Mouse (Mus musculus) heart, adult 2 months (tissue): ENCODE results near the gene Stac2. TPM values are rescaled to one million over a fixed set of nuclear protein-coding genes. Genes with fewer than 3 reads are reported as not detected.

Experiments
- DNase-seq, 2 experiments: peaks; one replicate each; pipeline ENCODE4 v3.0.0; 2021
- H3K27ac ChIP-seq: fragments of 200-600 bp; 2 replicates; pipeline ENCODE4 v1.8.1; 2022
- H3K27me3 ChIP-seq: fragments of 200-500 bp; 2 replicates; pipeline ENCODE4 v1.6.1; 2012; ENCODE audit warnings: mild to moderate bottlenecking, low read length, inconsistent platforms, mixed read lengths; ENCODE audit not compliant: control insufficient read depth, insufficient read depth
- H3K36me3 ChIP-seq: fragments of 200-500 bp; 2 replicates; pipeline ENCODE4 v1.6.1; 2012; ENCODE audit warnings: low read length, inconsistent platforms; ENCODE audit not compliant: control insufficient read depth, insufficient read depth
- H3K4me1 ChIP-seq: fragments of 200-500 bp; 2 replicates; pipeline ENCODE4 v1.6.1; 2011; ENCODE audit warnings: low read length; ENCODE audit not compliant: control insufficient read depth, insufficient read depth
- H3K4me3 ChIP-seq: fragments of 200-600 bp; 2 replicates; pipeline ENCODE4 v1.8.1; 2022
- H3K79me2 ChIP-seq: fragments of 200-500 bp; replicated peaks from 2 replicates; pipeline ENCODE4 v1.6.1; 2012; ENCODE audit warnings: mild to moderate bottlenecking, inconsistent platforms, low read length, moderate library complexity, mixed read lengths; ENCODE audit not compliant: control insufficient read depth, insufficient read depth
- H3K9ac ChIP-seq: fragments of 200-500 bp; 2 replicates; pipeline ENCODE4 v1.6.1; 2012; ENCODE audit warnings: low read depth, mild to moderate bottlenecking, control low read depth, inconsistent platforms, low read length, mixed read lengths
- CTCF ChIP-seq: fragments of 200-600 bp; IDR thresholded peaks from 2 replicates; pipeline ENCODE4 v1.8.1; 2022; ENCODE audit warnings: antibody characterized with exemption, mild to moderate bottlenecking, moderate library complexity
- EP300 ChIP-seq: fragments of 200-500 bp; IDR thresholded peaks from 2 replicates; pipeline ENCODE4 v1.6.1; 2011; ENCODE audit warnings: low read depth, low read length, control low read depth; ENCODE audit not compliant: insufficient read depth
- POLR2A ChIP-seq: fragments of 200-500 bp; IDR thresholded peaks from 2 replicates; pipeline ENCODE4 v1.6.1; 2011; ENCODE audit warnings: mild to moderate bottlenecking, low read depth, low read length, control low read depth; ENCODE audit not compliant: insufficient read depth
- WGBS: fragments of 180-500 bp; shearing (Covaris S2); methylation state at CpG from one replicate; pipeline ENCODE4 v1.1.7; 2018; 5-methylcytosine and 5-hydroxymethylcytosine counted together
- intact Hi-C: fragments of 180-260 bp; cut with DNase I; formaldehyde crosslinking; loops from one replicate; pipeline ENCODE4 v1.15.1; 2025
- polyA plus RNA-seq: library from polyadenylated mRNA; depleted of rRNA; stranded (reverse); fragments of >200 nt; gene quantifications from 2 replicates; pipeline ENCODE4 v1.2.3, GENCODE M21; 2012
- total RNA-seq, 2 experiments: library from RNA; stranded (reverse); gene quantifications; 2 replicates each; pipeline ENCODE4 v1.2.3; 2021

Stac2 gene
- total and polyA plus RNA-seq, 3 experiments = 0.10 to 0.35 (median 0.20) TPM

DNA sequence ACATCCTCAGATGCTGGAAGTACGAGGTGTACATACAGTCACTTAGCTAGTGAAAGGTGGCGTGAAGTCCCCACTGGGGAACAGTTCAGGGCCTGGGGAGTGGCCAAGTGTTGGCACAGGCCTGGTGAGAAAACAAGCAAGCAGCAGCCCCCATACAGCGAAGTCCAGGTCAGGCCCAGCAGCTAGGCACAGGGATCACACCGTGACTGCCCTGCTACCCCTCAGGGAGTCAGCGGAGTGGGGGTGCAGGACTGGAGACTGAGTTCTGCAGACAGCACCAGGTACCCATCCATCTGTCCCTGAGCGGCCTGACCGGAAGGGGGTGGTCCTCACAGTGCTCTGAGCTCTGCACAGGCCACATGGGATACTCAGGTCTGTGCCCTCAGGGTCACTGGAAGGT, 29.5 kb upstream of the Stac2 start:
- 79% methylated on average over 7 of the region's 7 CpGs for WGBS
- no peak overlapping the region for H3K4me3 ChIP-seq
- no peaks in the 10 kb centered on the region for H3K36me3 ChIP-seq
- no peak overlapping the region for H3K9ac ChIP-seq
- H3K4me1 ChIP-seq = no peaks in the 10 kb centered on the region
- no peaks in the 10 kb centered on the region for H3K27me3 ChIP-seq
- intact Hi-C loops = no loop called here
- no peaks in the 10 kb centered on the region for H3K79me2 ChIP-seq
- H3K27ac ChIP-seq = no peak overlapping the region
- no peak for DNase-seq
- TF ChIP-seq POLR2A = no peak
- no peak for TF ChIP-seq EP300
- no peak for TF ChIP-seq CTCF

DNA sequence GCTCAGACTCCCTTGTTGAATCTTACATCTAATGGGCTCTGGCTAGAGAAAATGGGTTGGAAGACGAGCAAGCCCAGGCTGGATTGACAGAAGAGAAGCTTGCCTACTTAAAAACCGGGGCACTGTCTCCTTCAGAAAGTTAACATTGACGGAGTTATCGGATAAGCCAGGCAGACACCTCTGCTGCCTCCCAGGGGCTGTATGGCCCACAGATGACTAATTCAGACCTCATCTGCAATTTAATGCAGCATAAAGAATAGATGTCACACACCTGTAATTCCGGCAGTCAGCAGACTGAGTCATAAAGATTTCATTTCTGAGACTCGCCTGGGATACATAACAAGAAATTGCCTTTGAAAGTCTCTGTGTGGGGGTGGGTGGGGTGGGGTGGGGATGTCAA, 27.2 kb upstream of the Stac2 start:
- no peak for DNase-seq
- Histone ChIP-seq H3K9ac (no peak overlapping the region), H3K79me2 (no peaks in the 10 kb centered on the region), H3K4me1 (peaks cover 4% of the 10 kb centered on the region), H3K27ac (no peak overlapping the region), H3K36me3 (no peaks in the 10 kb centered on the region), H3K27me3 (no peaks in the 10 kb centered on the region), H3K4me3 (no peak overlapping the region)
- intact Hi-C loops = no loop called here
- TF ChIP-seq CTCF = no peak
- no peak for TF ChIP-seq POLR2A
- TF ChIP-seq EP300 = no peak
- 79% methylated on average over 6 of the region's 6 CpGs for WGBS

DNA sequence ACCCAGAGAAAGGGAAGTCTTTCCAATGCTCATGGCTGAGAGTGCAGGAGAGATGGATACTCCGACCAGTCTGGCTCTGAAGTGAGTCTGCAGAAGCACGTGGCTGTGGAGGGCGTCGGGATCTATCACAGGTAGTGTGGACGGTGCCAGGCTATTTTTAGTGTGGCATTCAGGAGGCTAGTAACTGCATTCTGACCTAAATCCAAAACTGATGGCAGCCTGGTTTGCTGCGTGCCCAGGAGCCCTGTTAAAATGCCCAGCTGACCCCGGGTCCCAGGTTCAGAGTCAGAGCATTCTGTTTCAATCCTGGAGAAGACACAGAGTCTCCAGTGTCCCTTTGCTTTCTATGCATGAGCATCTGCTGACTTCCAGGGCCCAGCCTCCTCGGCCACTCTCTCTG, 23.8 kb upstream of the Stac2 start:
- no peak overlapping the region for H3K9ac ChIP-seq
- H3K27me3 ChIP-seq = no peaks in the 10 kb centered on the region
- DNase-seq = peak in 1 of 2 experiments; percentile 55
- TF ChIP-seq CTCF (no peak), EP300 (0 out of 2 replicates have a peak, but pooled peaks have one; percentile 3), POLR2A (no peak)
- peaks cover 4% of the 10 kb centered on the region for H3K4me1 ChIP-seq
- H3K36me3 ChIP-seq = no peaks in the 10 kb centered on the region
- H3K27ac ChIP-seq = no peak overlapping the region
- WGBS = 52% methylated on average over 8 of the region's 8 CpGs
- H3K79me2 ChIP-seq = no peaks in the 10 kb centered on the region
- intact Hi-C loops = no loop called here
- no peak overlapping the region for H3K4me3 ChIP-seq

DNA sequence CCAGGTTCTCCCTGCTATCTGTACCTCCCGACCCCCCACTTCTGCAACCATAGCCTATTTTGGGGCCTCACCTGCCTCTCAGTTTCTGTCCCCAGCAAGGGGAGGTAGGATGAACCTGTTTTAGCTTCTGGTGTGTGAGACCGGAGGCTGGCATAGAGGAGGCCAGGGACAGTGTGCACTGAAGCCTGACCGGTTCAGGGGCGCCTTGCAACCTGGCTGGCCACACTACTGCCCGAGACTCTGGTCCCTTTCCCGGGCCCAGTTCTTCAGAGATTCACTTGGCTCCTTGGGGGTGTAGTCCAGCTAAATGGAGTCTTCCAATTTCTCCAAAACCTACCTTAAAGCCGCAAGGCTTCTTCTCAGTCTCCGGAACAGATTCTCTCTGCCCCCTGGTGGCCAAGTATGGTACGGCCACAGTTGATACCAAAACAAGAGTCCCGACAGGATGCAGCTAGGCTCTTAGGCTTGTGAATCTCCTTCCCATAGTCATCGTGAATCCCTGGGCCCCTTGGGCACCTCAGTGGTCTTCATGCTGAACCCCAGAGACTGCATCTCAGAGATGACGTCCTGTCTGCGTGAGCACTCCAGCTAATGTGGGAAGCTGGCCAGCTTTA, 22.0 kb upstream of the Stac2 start:
- WGBS = 18% methylated on average over 13 of the region's 13 CpGs
- intact Hi-C loops = loop anchor here (1.0 kb wide), 2 partner anchors 44 to 176 kb away; no protein-coding TSS in a partner anchor
- H3K4me3 ChIP-seq = no peak overlapping the region

DNA sequence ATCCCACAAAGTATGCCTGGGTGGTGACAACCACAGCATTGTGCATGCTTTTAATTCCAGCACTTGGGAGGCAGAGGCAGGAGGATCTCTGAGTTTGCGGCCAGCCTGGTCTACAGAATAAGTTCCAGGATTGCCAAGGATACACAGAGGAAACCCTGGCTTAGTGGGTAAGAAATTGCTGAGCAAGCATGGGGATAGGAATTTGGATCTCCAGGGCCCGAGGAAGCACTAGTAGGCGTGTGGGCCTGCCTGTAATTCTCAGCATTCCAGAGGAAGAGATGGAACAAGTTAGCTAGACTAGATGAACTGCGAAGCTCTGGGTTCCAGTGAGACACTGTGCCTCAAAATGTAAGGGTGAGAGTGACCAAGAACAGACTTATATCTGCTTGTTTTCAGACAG, 20.2 kb upstream of the Stac2 start:
- TF ChIP-seq CTCF (no peak), POLR2A (no peak), EP300 (no peak)
- Histone ChIP-seq H3K9ac (no peak overlapping the region), H3K27me3 (no peaks in the 10 kb centered on the region), H3K79me2 (no peaks in the 10 kb centered on the region), H3K4me1 (peaks cover 4% of the 10 kb centered on the region), H3K36me3 (no peaks in the 10 kb centered on the region), H3K4me3 (no peak overlapping the region), H3K27ac (no peak overlapping the region)
- WGBS = 84% methylated on average over 4 of the region's 4 CpGs
- intact Hi-C loops = no loop called here
- DNase-seq = no peak

More for the DNA sequence above, 22.0 kb upstream of the Stac2 start:
- H3K27me3 ChIP-seq = no peaks in the 10 kb centered on the region
- H3K36me3 ChIP-seq = no peaks in the 10 kb centered on the region
- peak; percentile 84 to 90 for DNase-seq
- TF ChIP-seq CTCF = peak; percentile 96
- TF ChIP-seq EP300 = 0 out of 2 replicates have a peak, but pooled peaks have one; percentile 49
- TF ChIP-seq POLR2A = no peak
- no peak overlapping the region for H3K9ac ChIP-seq
- H3K27ac ChIP-seq = no peak overlapping the region
- H3K79me2 ChIP-seq = no peaks in the 10 kb centered on the region
- peaks cover 4% of the 10 kb centered on the region for H3K4me1 ChIP-seq

DNA sequence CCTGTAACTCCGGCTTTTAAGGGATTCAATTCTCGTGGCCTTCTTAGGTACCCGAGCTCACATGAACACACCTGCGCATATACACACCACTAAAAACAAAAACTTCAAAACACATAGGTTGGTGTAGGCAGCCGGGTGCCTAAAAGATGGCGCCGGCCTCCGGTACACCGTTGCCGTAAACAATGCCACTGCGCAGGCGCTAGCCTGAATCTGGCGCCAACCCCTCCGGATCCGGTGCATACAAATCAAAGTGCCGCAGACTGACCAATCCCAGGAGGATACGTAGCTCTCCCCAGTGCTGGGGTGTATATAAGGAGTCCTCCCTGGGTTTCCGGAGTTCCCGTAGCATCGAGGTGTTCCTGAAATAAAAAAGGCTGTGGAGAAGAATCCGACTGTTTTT, 14.0 kb upstream of the Stac2 start:
- WGBS = 92% methylated on average over 21 of the region's 21 CpGs
- Histone ChIP-seq H3K4me3 (no peak overlapping the region), H3K27me3 (no peaks in the 10 kb centered on the region), H3K27ac (no peak overlapping the region), H3K36me3 (no peaks in the 10 kb centered on the region), H3K79me2 (no peaks in the 10 kb centered on the region), H3K4me1 (no peaks in the 10 kb centered on the region), H3K9ac (no peak overlapping the region)
- TF ChIP-seq CTCF (no peak), POLR2A (no peak), EP300 (no peak)
- DNase-seq = no peak
- intact Hi-C loops = no loop called here
